Mouse (Mus musculus): ENCODE measurements around the gene Nfkb2. TPM values are rescaled to one million over a fixed set of nuclear protein-coding genes. Genes with fewer than 3 reads are reported as not detected.

The Nfkb2 gene
- polyA plus RNA-seq, 1 experiment = 67.2 TPM

DNA sequence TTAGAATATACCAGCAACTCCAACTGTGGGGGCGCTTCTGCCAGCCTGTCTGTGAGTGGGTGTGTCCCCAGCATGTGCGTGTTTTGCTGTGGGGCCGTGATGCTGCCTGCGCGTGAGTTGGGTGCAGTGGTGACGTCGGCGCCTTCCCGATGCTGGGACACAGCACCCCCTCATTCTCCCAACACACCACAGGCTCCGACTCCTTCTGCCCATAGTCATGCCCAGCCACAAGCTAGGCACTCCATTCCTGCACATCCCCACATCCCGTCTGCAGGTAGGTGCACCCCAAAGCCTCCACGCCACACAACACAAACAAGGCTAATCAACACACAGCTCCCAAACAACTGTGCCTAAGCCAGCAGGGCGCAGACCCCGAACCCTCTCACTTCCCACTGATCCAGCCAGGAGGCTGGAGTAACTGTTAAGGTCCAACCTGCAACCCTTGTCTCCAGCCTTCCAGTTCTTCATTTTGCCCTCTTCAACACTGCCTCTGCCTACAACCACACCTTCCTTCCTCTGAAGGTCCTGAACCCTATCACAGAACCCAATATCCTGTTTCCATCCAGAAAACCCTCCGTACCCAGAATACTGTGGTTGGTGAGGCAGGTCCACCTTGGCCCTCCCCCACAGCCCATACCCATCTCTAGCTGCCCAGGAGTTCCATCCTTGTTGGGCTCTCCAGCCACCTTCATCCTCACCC is 12.9 kb downstream of the Nfkb2 start:
- TF ChIP-seq MYOG (IDR thresholded peaks at IDR 0.05; ENCODE audit: control insufficient read depth in 1 of 3, insufficient read depth in 1 of 3, insufficient read length in 2 of 3, low read depth in 2 of 3) = no peak
- no peak for TF ChIP-seq TCF3 (IDR thresholded peaks at IDR 0.05; ENCODE audit: insufficient read length, low read depth)
- TF ChIP-seq POLR2A (IDR thresholded peaks at IDR 0.05; ENCODE audit: insufficient read length, low read depth) = no peak
- no peak for TF ChIP-seq MAX (IDR thresholded peaks at IDR 0.05; ENCODE audit: low read depth)
- no peak for TF ChIP-seq REST (IDR thresholded peaks at IDR 0.05; ENCODE audit: insufficient read depth, insufficient read length)
- TF ChIP-seq USF1 (IDR thresholded peaks at IDR 0.05; ENCODE audit: low read depth) = no peak
- no peak for TF ChIP-seq SRF (IDR thresholded peaks at IDR 0.05; ENCODE audit: control insufficient read depth, insufficient read length, low read depth)
- no peak for TF ChIP-seq CEBPB (IDR thresholded peaks at IDR 0.05; ENCODE audit: insufficient read depth, poor library complexity, severe bottlenecking)
- TF ChIP-seq TCF12 (IDR thresholded peaks at IDR 0.05; ENCODE audit: insufficient read depth, poor library complexity, severe bottlenecking) = no peak
- no peak for TF ChIP-seq POLR2AphosphoS2 (IDR thresholded peaks at IDR 0.05; ENCODE audit: insufficient read length, low read depth)
- no peak for TF ChIP-seq E2F4 (IDR thresholded peaks at IDR 0.05; ENCODE audit: insufficient read depth)
- Histone ChIP-seq H3K36me3 (ENCODE audit: control insufficient read depth, insufficient read depth) (no peaks in the 10 kb centered on the region), H3K4me3 (no peak overlapping the region), H3K79me2 (ENCODE audit: control insufficient read depth, insufficient read depth) (no peaks in the 10 kb centered on the region), H3K27me3 (ENCODE audit: control insufficient read depth, insufficient read depth, insufficient read length) (peaks cover 26% of the 10 kb centered on the region), H3ac (ENCODE audit: control insufficient read depth, insufficient read length) (no peak overlapping the region), H3K4me2 (ENCODE audit: low read depth) (peak overlapping the region; percentile 18)

DNA sequence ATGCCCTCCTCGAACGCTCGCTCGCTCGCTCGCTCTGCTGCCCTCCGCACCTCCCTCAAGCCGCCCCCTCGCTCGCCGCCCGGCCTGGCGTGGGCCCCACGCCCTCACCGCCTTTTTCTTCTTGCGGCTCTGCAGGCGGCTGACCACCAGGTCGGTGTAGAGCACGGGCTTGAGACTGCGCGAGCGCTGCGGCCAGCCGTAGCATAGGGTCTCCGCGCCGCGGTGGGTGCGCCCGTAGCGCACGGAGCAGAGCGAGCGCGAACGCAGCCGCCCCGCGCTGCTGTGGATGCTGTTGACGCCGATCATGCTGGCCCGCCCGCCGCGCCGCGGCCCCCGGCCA is 13.4 kb downstream of the Nfkb2 start:
- peak overlapping the region; percentile 18 for H3K4me2 ChIP-seq (ENCODE audit: low read depth)
- H3K79me2 ChIP-seq (ENCODE audit: control insufficient read depth, insufficient read depth) = no peaks in the 10 kb centered on the region
- no peak overlapping the region for H3ac ChIP-seq (ENCODE audit: control insufficient read depth, insufficient read length)
- H3K4me3 ChIP-seq = no peak overlapping the region
- H3K36me3 ChIP-seq (ENCODE audit: control insufficient read depth, insufficient read depth) = no peaks in the 10 kb centered on the region
- peaks cover 31% of the 10 kb centered on the region for H3K27me3 ChIP-seq (ENCODE audit: control insufficient read depth, insufficient read depth, insufficient read length)
- TF ChIP-seq TCF3 (IDR thresholded peaks at IDR 0.05; ENCODE audit: insufficient read length, low read depth) (no peak), USF1 (IDR thresholded peaks at IDR 0.05; ENCODE audit: low read depth) (no peak), MYOD1 (IDR thresholded peaks at IDR 0.05; ENCODE audit: control insufficient read depth in 1 of 3, insufficient read length in 2 of 3, low read depth in 2 of 3) (no peak), TCF12 (IDR thresholded peaks at IDR 0.05; ENCODE audit: insufficient read depth, poor library complexity, severe bottlenecking) (no peak), MAX (IDR thresholded peaks at IDR 0.05; ENCODE audit: low read depth) (no peak), SRF (IDR thresholded peaks at IDR 0.05; ENCODE audit: control insufficient read depth, insufficient read length, low read depth) (no peak), REST (IDR thresholded peaks at IDR 0.05; ENCODE audit: insufficient read depth, insufficient read length) (no peak), E2F4 (IDR thresholded peaks at IDR 0.05; ENCODE audit: insufficient read depth) (no peak), POLR2AphosphoS2 (IDR thresholded peaks at IDR 0.05; ENCODE audit: insufficient read length, low read depth) (no peak), MYOG (IDR thresholded peaks at IDR 0.05; ENCODE audit: control insufficient read depth in 1 of 3, insufficient read depth in 1 of 3, insufficient read length in 2 of 3, low read depth in 2 of 3) (no peak), CEBPB (IDR thresholded peaks at IDR 0.05; ENCODE audit: insufficient read depth, poor library complexity, severe bottlenecking) (no peak), POLR2A (IDR thresholded peaks at IDR 0.05; ENCODE audit: insufficient read length, low read depth) (no peak)

DNA sequence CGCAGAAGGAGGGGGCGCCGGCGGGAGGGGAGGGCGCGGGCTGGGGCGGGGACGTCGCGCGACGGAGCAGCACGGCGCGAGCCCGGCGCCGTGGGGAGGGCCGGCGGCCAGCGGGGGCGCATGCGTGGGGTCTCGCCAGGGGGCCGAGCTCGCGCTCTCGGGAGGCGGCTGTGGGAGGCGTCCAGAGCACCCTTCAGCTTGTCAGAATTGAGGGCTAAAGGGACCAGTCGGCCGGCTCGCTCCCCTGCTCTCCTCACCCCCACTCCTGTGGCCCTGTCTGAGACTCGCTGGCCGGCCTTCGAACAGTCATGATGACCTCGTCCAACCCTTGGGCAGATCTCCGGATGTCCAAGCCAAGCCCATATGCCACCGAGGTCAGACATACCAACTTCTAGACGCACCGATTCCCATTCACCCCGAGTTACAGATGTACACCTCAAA is 13.9 kb downstream of the Nfkb2 start:
- Histone ChIP-seq H3ac (ENCODE audit: control insufficient read depth, insufficient read length) (no peak overlapping the region), H3K27me3 (ENCODE audit: control insufficient read depth, insufficient read depth, insufficient read length) (peaks cover 36% of the 10 kb centered on the region), H3K36me3 (ENCODE audit: control insufficient read depth, insufficient read depth) (no peaks in the 10 kb centered on the region), H3K79me2 (ENCODE audit: control insufficient read depth, insufficient read depth) (no peaks in the 10 kb centered on the region), H3K4me3 (no peak overlapping the region), H3K4me2 (ENCODE audit: low read depth) (peak overlapping the region; percentile 64)
- TF ChIP-seq MYOG (IDR thresholded peaks at IDR 0.05; ENCODE audit: control insufficient read depth in 1 of 3, insufficient read depth in 1 of 3, insufficient read length in 2 of 3, low read depth in 2 of 3) (no peak), POLR2A (IDR thresholded peaks at IDR 0.05; ENCODE audit: insufficient read length, low read depth) (no peak), MAX (IDR thresholded peaks at IDR 0.05; ENCODE audit: low read depth) (no peak), REST (IDR thresholded peaks at IDR 0.05; ENCODE audit: insufficient read depth, insufficient read length) (no peak), CEBPB (IDR thresholded peaks at IDR 0.05; ENCODE audit: insufficient read depth, poor library complexity, severe bottlenecking) (no peak), USF1 (IDR thresholded peaks at IDR 0.05; ENCODE audit: low read depth) (no peak), SRF (IDR thresholded peaks at IDR 0.05; ENCODE audit: control insufficient read depth, insufficient read length, low read depth) (no peak), TCF3 (IDR thresholded peaks at IDR 0.05; ENCODE audit: insufficient read length, low read depth) (no peak), MYOD1 (IDR thresholded peaks at IDR 0.05; ENCODE audit: control insufficient read depth in 1 of 3, insufficient read length in 2 of 3, low read depth in 2 of 3) (no peak)

DNA sequence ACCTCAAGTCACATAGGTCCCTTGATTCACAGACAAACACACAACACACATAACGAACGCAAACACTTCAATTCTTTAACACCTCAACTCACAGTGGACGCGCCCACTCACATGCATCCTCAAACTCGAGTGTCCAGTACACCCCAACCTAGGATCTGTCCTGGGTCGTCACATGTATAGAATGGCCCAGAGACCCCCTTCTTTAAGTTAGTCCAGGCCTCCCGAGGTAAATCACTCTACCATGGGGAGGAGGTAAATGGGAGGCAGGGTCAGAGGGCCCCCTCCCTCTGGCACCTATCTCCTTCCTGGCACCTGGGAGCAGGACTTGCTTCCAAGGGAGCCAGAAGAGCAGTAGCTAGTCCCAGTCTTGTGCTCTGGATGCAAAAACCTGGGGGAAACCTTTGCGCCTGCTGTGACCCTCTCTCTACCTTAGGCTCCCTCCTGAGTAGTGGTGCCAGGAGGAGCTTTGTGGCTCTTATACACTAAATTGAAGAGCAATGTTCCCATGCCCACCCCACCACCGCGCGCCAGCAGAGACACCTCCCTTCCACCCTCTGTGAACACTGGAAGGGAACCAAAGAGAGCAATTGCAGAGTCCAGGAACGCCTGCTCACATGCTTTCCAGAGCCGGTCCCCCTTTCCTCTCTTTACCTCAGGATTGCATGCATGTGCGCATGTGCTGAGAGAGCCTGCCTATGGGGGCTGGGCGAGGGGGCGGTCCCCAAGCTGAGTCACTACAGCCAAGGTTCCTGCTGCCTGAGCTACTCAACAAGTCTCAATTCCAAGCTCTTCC is 14.7 kb downstream of the Nfkb2 start:
- H3K36me3 ChIP-seq (ENCODE audit: control insufficient read depth, insufficient read depth) = no peaks in the 10 kb centered on the region
- no peak overlapping the region for H3ac ChIP-seq (ENCODE audit: control insufficient read depth, insufficient read length)
- H3K4me3 ChIP-seq = no peak overlapping the region
- peak overlapping the region; percentile 64 for H3K4me2 ChIP-seq (ENCODE audit: low read depth)
- no peak for TF ChIP-seq POLR2A (IDR thresholded peaks at IDR 0.05; ENCODE audit: insufficient read length, low read depth)
- H3K79me2 ChIP-seq (ENCODE audit: control insufficient read depth, insufficient read depth) = no peaks in the 10 kb centered on the region
- H3K27me3 ChIP-seq (ENCODE audit: control insufficient read depth, insufficient read depth, insufficient read length) = peaks cover 43% of the 10 kb centered on the region
